Mouse (Mus musculus) gastrocnemius, adult 2 months (tissue): ENCODE measurements around the gene Gab2. TPM values are rescaled to one million over a fixed set of nuclear protein-coding genes. Genes with fewer than 3 reads are reported as not detected.

ENCODE experiments used
- DNase-seq: peaks from one replicate; pipeline ENCODE4 v3.0.0; 2022
- H3K27ac ChIP-seq: fragments of 200-600 bp; 2 replicates; pipeline ENCODE4 v1.8.1; 2022; ENCODE audit warnings: mild to moderate bottlenecking
- H3K4me3 ChIP-seq: fragments of 200-600 bp; 2 replicates; pipeline ENCODE4 v1.8.1; 2022; ENCODE audit warnings: mild to moderate bottlenecking, moderate library complexity
- CTCF ChIP-seq: fragments of 200-600 bp; IDR thresholded peaks from 2 replicates; pipeline ENCODE4 v1.8.1; 2022; ENCODE audit warnings: antibody characterized with exemption, mild to moderate bottlenecking, moderate library complexity
- intact Hi-C: fragments of 180-260 bp; cut with DNase I; formaldehyde crosslinking; loops from one replicate; pipeline ENCODE4 v1.15.1; 2025
- total RNA-seq, 2 experiments: library from RNA; stranded (reverse); gene quantifications; 2 replicates each; pipeline ENCODE4 v1.2.3; 2021

Gab2 gene
- total RNA-seq, 2 experiments from 2014 or later, result 6.1 to 6.3 TPM

DNA sequence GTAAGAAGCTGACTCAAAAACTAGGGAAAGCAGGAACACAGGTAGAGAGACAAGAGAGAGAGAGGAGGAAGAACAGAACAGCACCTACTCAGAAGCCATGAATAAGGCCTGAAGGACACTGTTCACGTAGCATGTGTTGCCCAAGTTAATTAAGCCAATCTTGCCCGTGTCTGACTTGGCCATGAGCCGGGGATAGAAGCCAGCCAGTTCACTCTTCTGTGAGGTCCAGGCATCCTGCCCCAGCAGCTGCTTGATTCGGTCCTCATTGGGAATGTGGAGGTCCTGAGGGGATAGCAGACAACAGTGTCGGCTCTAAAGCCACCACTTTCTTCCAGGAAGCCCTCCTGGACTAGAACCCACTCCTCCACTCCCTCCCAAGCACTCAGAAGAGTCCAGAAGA is 233.3 kb downstream of the Gab2 start:
- no peak for TF ChIP-seq CTCF
- Histone ChIP-seq H3K4me3 (no peak overlapping the region), H3K27ac (no peak overlapping the region)
- intact Hi-C loops, result no loop called here
- DNase-seq, result no peak

DNA sequence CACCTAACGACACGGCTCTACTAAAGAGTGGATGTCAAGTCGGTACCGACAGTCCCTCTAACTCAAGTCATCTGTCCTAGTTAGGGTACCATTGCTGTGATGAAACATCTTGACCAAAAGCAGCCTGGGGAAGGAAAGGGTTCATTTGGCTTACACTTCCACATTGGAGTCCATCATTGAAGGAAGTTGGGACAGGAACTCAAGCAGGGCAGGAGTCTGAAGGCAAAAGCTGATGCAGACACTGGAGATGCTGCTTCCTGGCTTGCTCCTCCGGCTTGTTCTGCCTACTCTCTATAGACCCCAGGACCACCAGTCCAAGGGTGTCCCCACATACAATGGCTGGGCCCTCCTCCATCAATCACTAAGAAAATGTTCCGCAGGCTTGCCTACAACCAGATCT is 234.3 kb downstream of the Gab2 start:
- Histone ChIP-seq H3K27ac (no peak overlapping the region), H3K4me3 (no peak overlapping the region)
- TF ChIP-seq CTCF, result no peak
- DNase-seq, result no peak
- intact Hi-C loops, result no loop called here

DNA sequence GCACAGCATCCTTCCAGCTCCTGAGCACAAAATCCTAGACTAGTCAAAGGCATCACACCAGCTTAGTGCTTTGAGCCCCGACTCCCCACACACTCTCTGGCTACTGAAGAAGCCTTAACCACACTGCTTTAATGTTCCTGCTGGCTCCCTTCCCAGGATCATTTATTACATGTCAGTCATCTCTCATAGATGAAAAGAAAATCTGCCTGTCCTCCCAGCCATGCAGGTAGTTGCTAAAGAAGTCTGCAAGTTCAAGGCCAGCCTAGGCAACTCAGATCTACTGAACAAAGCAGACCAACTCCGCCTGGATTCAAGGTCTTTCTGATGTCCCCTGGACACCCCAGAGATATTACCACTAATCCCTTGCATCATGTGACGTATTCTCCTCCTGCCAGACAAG is 236.3 kb downstream of the Gab2 start:
- Histone ChIP-seq H3K4me3 (no peak overlapping the region), H3K27ac (no peak overlapping the region)
- TF ChIP-seq CTCF, result no peak
- intact Hi-C loops, result no loop called here
- DNase-seq, result no peak

DNA sequence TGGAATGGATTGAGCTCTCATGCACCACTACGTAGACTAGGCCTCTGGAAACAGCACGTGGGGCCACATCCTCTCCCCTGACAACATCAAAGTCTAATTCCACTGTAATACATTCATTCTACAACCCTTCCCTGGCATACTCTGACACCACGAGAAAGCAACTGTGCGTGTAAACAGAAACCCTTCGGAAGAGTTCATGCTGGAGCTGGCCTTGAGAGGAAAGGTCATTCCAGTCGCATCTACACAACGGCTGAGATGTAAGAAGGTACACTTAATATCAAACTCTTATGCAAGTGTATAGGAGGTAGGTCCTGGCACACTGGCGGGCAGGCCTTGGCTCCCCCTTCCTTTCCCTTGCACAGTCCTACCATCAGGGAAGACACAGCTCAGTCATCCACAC is 243.0 kb downstream of the Gab2 start:
- DNase-seq, result no peak
- no peak for TF ChIP-seq CTCF
- no peak overlapping the region for H3K4me3 ChIP-seq
- H3K27ac ChIP-seq, result no peak overlapping the region
- intact Hi-C loops, result no loop called here

DNA sequence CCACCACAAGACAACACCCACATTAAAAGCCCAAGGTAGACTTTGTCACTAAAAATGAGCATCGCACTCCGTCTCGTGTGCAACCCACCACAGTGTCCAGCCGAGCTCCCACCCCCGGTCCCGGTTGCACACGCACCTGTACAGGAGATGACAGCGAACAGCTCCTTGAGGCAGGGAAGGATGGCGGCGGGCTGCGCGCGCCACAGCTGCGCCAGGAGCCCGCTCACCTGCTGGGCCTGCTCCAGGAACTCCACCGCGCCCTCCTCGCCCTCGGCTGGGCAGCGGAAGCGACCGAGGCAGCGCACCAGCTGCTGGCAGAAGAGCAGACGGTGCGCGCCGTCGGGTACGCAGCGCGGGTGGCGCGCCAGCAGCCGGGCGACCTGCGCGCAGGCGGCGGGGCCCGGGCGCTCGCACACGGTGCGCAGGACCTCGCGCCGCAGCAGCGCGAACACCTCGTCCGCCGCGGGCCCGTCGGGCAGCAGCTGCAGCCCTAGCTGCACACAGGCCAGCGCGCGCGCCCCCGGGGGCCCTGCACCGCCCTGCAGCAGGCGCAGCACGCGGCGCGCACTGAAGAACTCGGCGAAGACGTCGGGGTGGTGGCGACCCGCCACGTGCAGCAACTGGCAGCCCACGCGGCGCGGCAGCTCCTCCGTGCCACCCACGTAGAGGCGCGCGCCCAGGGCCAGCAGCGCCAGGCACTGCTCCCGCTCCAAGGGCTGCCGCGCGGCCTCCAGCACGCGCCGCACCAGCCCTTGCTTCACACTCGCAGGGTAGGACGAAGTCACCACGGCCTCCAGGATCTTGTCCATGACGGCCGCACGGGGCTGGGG is 244.0 kb downstream of the Gab2 start:
- TF ChIP-seq CTCF, result no peak
- DNase-seq, result no peak
- intact Hi-C loops, result no loop called here
- Histone ChIP-seq H3K4me3 (no peak overlapping the region), H3K27ac (no peak overlapping the region)

DNA sequence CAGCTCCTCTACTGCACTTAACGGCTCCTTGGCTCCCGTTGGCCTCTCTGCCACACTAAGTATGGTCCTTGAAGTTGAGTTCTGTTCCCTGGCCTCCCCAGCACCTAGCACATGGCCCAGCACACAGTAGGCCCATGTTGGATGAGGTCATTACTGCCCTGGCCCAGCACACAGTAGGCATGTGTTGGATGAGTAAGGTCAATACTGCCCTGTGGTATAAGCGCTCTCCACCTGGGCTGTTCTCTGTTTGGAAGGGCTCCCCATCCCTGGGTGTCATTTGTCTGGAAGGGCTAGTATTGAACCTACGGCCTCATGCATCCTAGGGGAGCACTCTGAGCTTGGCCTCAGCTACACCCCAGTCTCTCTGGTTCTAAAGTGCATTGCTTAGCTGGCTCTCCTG is 246.0 kb downstream of the Gab2 start:
- H3K4me3 ChIP-seq, result no peak overlapping the region
- intact Hi-C loops, result no loop called here
- no peak for DNase-seq
- no peak overlapping the region for H3K27ac ChIP-seq
- no peak for TF ChIP-seq CTCF

DNA sequence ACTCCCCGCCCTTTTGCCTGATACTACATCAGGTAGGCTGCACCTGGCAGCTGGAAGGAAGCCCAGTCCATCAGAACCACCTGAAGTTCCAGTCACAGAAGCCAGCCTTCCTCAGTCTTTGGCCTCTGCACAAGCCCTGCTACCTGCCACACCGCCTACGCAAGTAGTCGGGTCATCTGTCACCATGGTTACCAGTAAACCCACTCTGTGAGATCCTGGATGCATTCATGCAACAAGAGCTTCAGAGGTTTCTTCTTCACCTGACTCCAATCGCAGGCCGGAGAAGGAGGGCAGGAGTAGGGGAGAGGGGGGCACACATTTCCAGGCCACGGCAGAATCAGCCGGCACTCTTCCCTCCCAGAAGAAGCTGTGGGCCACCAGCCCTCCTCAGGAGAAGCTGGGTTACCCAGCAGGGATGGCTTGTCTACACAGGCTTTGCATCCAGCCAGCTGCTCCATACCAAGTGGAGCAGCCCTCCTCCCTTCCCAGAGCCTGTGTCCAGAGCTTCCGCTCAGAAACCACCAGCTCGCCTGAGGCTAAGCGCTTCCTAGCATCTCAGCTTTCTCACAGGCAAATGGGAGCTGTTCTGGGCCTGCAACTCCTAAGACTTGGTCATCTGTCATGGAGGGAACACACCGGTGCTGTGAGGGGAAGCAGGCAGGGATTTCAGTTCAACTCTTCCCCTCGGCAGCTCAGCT is 247.7 kb downstream of the Gab2 start:
- no peak overlapping the region for H3K27ac ChIP-seq
- no peak for DNase-seq
- no peak overlapping the region for H3K4me3 ChIP-seq
- intact Hi-C loops, result no loop called here
- TF ChIP-seq CTCF, result no peak

DNA sequence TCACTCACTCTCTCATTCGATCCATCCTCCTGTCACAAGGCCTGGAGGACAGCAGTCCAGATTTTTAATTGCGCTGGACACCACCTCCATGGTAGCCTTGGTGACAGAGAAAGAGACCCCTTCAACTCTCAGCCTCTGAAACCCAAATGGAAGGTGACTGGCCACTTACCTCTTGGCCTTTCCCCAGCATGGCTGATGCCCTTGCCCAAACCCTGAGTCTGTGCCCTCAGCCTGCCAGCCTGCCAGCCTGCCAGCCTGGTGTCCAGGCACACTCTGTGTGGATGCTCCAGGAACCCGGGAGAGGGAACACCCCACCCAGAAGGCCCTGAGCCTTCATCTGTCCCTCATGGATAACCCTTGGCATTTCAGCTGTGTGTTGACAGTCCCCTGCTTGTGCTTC is 248.3 kb downstream of the Gab2 start:
- Histone ChIP-seq H3K4me3 (no peak overlapping the region), H3K27ac (no peak overlapping the region)
- TF ChIP-seq CTCF, result no peak
- DNase-seq, result no peak
- intact Hi-C loops, result no loop called here

DNA sequence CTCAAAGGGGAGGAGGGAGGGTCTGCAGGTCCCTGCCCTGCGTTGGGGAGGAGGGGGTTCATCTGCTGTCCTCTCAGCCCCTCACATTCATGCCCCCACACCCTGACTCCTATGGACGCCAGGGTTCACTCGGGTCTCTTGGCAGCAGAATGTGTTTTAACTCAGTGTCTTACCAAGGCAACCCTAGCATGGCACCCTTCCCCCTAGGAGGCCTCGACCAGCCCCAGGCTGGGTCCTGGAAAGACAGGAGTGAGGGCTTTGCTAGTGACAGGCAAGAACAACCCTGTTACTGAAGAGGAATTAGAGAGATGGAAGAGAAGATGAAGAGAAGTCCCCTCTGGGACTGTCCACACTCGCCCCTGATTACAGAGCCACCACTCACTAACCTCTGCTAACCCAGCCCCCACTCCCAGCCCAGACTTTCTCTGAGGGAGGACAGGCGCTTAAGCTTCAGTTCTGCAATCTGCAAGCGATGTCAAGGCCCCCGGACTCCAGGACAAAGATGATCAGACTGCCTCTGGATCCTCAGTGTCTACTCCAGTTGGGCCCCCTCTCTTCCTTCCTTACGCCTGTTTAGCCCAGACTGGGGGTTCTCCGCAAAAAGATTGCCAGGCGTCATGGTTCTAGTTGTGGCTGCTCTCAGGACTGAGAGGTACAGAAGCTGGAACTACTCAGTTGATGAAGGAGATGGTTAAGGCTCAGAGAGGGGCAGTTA is 249.7 kb downstream of the Gab2 start:
- H3K4me3 ChIP-seq, result peak overlapping the region; percentile 100
- intact Hi-C loops, result no loop called here
- no peak for TF ChIP-seq CTCF
- no peak for DNase-seq
- peak overlapping the region; percentile 92 for H3K27ac ChIP-seq

DNA sequence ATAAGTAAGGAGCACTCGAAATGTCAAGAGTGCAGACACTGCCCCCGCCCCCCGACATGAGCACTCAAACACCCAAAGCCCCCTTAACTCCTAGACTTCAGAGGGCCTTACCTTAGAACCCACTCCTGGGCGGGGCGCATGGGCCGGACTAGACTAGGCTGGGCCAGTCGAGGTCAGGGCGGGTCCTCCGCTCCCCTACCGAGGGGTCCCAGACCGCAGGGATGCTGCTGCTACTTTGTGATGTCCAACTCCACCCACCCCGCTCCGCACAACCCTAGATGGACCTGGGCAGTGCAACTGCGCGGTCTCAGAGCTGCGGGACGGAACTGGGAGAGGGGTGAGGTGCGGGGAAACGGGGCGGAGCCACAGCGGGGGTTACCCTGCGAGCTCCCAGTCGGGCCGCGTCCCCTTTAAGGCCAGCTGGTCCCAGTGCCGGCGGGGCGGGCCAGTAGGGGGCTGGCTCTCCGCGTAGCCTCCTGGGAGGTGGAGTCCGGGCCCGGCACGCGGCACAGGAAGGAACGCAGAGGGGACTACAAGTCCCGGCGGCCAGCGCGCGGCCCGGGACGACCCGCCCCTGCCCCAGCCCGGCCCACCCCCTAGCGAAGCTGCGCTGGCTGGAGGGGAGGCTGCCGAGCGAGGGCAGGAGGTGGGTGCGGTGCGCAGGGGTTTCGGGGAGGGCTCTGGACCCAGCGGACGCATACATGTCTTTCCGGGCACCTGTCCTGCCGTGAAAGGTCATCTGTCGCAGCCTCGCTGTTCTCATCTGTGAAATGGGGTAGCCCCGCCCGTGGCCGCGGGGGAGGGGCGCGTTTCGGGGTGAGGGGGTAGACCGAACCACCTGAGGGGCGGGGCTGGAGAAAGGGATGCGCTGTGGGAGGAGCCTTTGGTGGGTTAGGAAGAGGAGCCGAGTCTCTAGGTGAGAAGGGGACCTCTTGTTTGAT is 250.6 kb downstream of the Gab2 start, which contains the start of the genes Usp35 and Kctd21:
Gene Usp35, minus strand, starts transcription at position 295 of the 941 bp plus-strand sequence.
Gene Kctd21, plus strand, starts transcription at position 602 of the 941 bp plus-strand sequence.
- peak within 1 kb of the TSS; percentile 92 for H3K27ac ChIP-seq
- TF ChIP-seq CTCF, result peak; percentile 27; the same call in 1 of the 2 replicates

DNA sequence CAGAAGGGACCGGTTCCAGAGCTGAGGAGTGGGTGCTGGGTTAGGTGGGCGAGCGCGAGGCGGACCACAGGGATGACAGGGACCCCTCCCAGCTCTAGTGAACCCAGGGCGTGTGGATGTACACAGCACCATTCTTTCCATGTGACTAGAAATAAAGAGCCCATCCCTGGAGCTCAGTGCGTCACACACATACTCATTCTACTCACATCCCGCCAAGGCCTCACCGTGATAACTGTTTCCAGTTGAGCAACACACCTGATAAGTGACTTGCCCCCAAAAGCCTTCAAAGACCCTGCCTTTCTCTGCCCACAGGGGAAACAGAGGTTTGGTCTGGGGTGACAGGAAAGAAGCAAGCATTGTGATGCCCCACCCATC is 251.3 kb downstream of the Gab2 start:
- Histone ChIP-seq H3K27ac (peak overlapping the region; percentile 92), H3K4me3 (peak overlapping the region; percentile 100)
- TF ChIP-seq CTCF, result no peak
- intact Hi-C loops, result no loop called here
- no peak for DNase-seq

More for the DNA sequence above, 250.6 kb downstream of the Gab2 start, which contains the start of the genes Usp35 and Kctd21:
- intact Hi-C loops, result no loop called here
- DNase-seq, result peak; percentile 98
- H3K4me3 ChIP-seq, result peak within 1 kb of the TSS; percentile 100
